Mouse (Mus musculus) MEL (cell line): ENCODE measurements around the gene Bdkrb1. TPM values are rescaled to one million over a fixed set of nuclear protein-coding genes. Genes with fewer than 3 reads are reported as not detected.

Experiments
- DNase-seq: peaks from one replicate; pipeline ENCODE4 v3.0.0; 2011; ENCODE audit warnings: low read depth, low spot score
- H3K27ac ChIP-seq: 2 replicates; pipeline ENCODE4 v1.5.1; 2012; ENCODE audit warnings: low read depth, mild to moderate bottlenecking, control low read depth, low read length, moderate library complexity; ENCODE audit not compliant: control insufficient read depth
- H3K27me3 ChIP-seq, 2 experiments: fragments of 150-350 bp in 1 of 2; sonication (generic) in 1 of 2; 2 replicates each; pipeline ENCODE4 v1.6.1; 2012; ENCODE audit warnings: low read length in 2 of 2, mild to moderate bottlenecking in 2 of 2, improper control_type of control experiment in 1 of 2, moderate library complexity in 1 of 2; ENCODE audit not compliant: insufficient read depth in 2 of 2, control insufficient read depth in 1 of 2
- H3K36me3 ChIP-seq, 2 experiments: 2 replicates each; pipeline ENCODE4 v1.6.1; 2012 to 2014; ENCODE audit warnings: low read length in 2 of 2, improper control_type of control experiment in 1 of 2, inconsistent platforms in 1 of 2, mild to moderate bottlenecking in 1 of 2; ENCODE audit not compliant: insufficient read depth in 2 of 2, control insufficient read depth in 1 of 2
- H3K4me1 ChIP-seq, 2 experiments: fragments of 150-350 bp in 1 of 2; sonication (generic) in 1 of 2; 2 replicates each; pipeline ENCODE4 v1.6.1; 2012; ENCODE audit warnings: low read length in 2 of 2, improper control_type of control experiment in 1 of 2, mild to moderate bottlenecking in 1 of 2; ENCODE audit not compliant: insufficient read depth in 2 of 2, control insufficient read depth in 1 of 2
- H3K4me3 ChIP-seq, 2 experiments: fragments of 150-350 bp in 1 of 2; sonication (generic) in 1 of 2; 2 replicates each; pipeline ENCODE4 v1.5.1; 2012; ENCODE audit warnings: low read depth in 2 of 2, low read length in 2 of 2, mild to moderate bottlenecking in 2 of 2, moderate library complexity in 2 of 2, control low read depth in 1 of 2, improper control_type of control experiment in 1 of 2; ENCODE audit not compliant: control insufficient read depth in 1 of 2, insufficient read depth in 1 of 2
- H3K79me2 ChIP-seq: 2 replicates; pipeline ENCODE4 v1.6.1; 2012; ENCODE audit warnings: mild to moderate bottlenecking, low read length, moderate library complexity; ENCODE audit not compliant: control insufficient read depth, poor library complexity, insufficient read depth
- H3K9ac ChIP-seq: 2 replicates; pipeline ENCODE4 v1.6.1; 2012; ENCODE audit warnings: low read depth, mild to moderate bottlenecking, control low read depth, low read length, moderate library complexity; ENCODE audit not compliant: control insufficient read depth, poor library complexity, severe bottlenecking
- H3K9me3 ChIP-seq: fragments of 150-350 bp; sonication (generic); replicated peaks from 2 replicates; pipeline ENCODE4 v1.6.1; 2012; ENCODE audit warnings: mild to moderate bottlenecking, low read length, improper control_type of control experiment, moderate library complexity; ENCODE audit not compliant: insufficient read depth
- BHLHE40 ChIP-seq: IDR thresholded peaks from 2 replicates; pipeline ENCODE4 v1.6.1; 2012; ENCODE audit warnings: low read depth, mild to moderate bottlenecking, inconsistent platforms, low read length, improper control_type of control experiment, borderline replicate concordance
- CHD1 ChIP-seq: IDR thresholded peaks from 2 replicates; pipeline ENCODE4 v1.6.1; 2012; ENCODE audit warnings: low read depth, mild to moderate bottlenecking, inconsistent platforms, low read length, improper control_type of control experiment
- CTCF ChIP-seq, 3 experiments: IDR thresholded peaks in 2 of 3; conservative IDR thresholded peaks in 1 of 3; 2 replicates each; pipeline ENCODE4 v1.5.1; 2011 to 2012; ENCODE audit warnings: low read length in 3 of 3, low read depth in 2 of 3, mild to moderate bottlenecking in 2 of 3, improper control_type of control experiment in 1 of 3, inconsistent platforms in 1 of 3, mixed read lengths in 1 of 3, moderate library complexity in 1 of 3; ENCODE audit not compliant: control insufficient read depth in 1 of 3, insufficient read depth in 1 of 3, poor library complexity in 1 of 3, severe bottlenecking in 1 of 3
- E2F4 ChIP-seq: IDR thresholded peaks from 2 replicates; pipeline ENCODE4 v1.6.1; 2011; ENCODE audit warnings: low read depth, low read length, improper control_type of control experiment, borderline replicate concordance
- GATA1 ChIP-seq: IDR thresholded peaks from 2 replicates; pipeline ENCODE4 v1.6.1; 2011; ENCODE audit warnings: low read depth, low read length, improper control_type of control experiment
- HCFC1 ChIP-seq: IDR thresholded peaks from 2 replicates; pipeline ENCODE4 v1.6.1; 2012; ENCODE audit warnings: low read depth, mild to moderate bottlenecking, inconsistent platforms, low read length, improper control_type of control experiment, moderate library complexity
- KAT2A ChIP-seq: conservative IDR thresholded peaks from 2 replicates; pipeline ENCODE4 v1.6.1; 2012; ENCODE audit warnings: low read depth, low read length, improper control_type of control experiment, inconsistent platforms
- MAFK ChIP-seq: IDR thresholded peaks from 2 replicates; pipeline ENCODE4 v1.6.1; 2011; ENCODE audit warnings: low read depth, mild to moderate bottlenecking, low read length, improper control_type of control experiment, borderline replicate concordance
- MAX ChIP-seq: IDR thresholded peaks from 2 replicates; pipeline ENCODE4 v1.6.1; 2011; ENCODE audit warnings: low read length, improper control_type of control experiment
- MAZ ChIP-seq: IDR thresholded peaks from 2 replicates; pipeline ENCODE4 v1.6.1; 2012; ENCODE audit warnings: low read depth, mild to moderate bottlenecking, inconsistent platforms, low read length, improper control_type of control experiment
- MEF2A ChIP-seq: IDR thresholded peaks from 2 replicates; pipeline ENCODE4 v1.6.1; 2014; ENCODE audit warnings: low read depth, mild to moderate bottlenecking, inconsistent platforms, low read length, improper control_type of control experiment; ENCODE audit not compliant: poor library complexity, insufficient replicate concordance, severe bottlenecking; ENCODE audit errors: extremely low read depth
- MXI1 ChIP-seq: IDR thresholded peaks from 2 replicates; pipeline ENCODE4 v1.6.1; 2011; ENCODE audit warnings: mild to moderate bottlenecking, low read depth, low read length, improper control_type of control experiment
- MYB ChIP-seq: IDR thresholded peaks from 2 replicates; pipeline ENCODE4 v1.6.1; 2011; ENCODE audit warnings: mild to moderate bottlenecking, low read depth, low read length, improper control_type of control experiment
- MYC ChIP-seq: IDR thresholded peaks from 2 replicates; pipeline ENCODE4 v1.6.1; 2011; ENCODE audit warnings: low read depth, mild to moderate bottlenecking, low read length, improper control_type of control experiment, moderate library complexity
- NELFE ChIP-seq: IDR thresholded peaks from 2 replicates; pipeline ENCODE4 v1.6.1; 2011; ENCODE audit warnings: low read depth, low read length, improper control_type of control experiment
- NRF1 ChIP-seq: IDR thresholded peaks from 2 replicates; pipeline ENCODE4 v1.6.1; 2014; ENCODE audit warnings: low read depth, mild to moderate bottlenecking, inconsistent platforms, low read length, improper control_type of control experiment, moderate library complexity; ENCODE audit not compliant: poor library complexity, insufficient read depth, severe bottlenecking
- POLR2AphosphoS5 ChIP-seq: IDR thresholded peaks from 2 replicates; pipeline ENCODE4 v1.6.1; 2012; ENCODE audit warnings: low read depth, borderline replicate concordance, mild to moderate bottlenecking, inconsistent platforms, low read length, moderate library complexity, mixed read lengths
- RAD21 ChIP-seq: IDR thresholded peaks from 2 replicates; pipeline ENCODE4 v1.6.1; 2011; ENCODE audit warnings: mild to moderate bottlenecking, low read depth, low read length, improper control_type of control experiment
- SMC3 ChIP-seq: IDR thresholded peaks from 2 replicates; pipeline ENCODE4 v1.6.1; 2011; ENCODE audit warnings: low read depth, low read length, improper control_type of control experiment
- TBP ChIP-seq: IDR thresholded peaks from 2 replicates; pipeline ENCODE4 v1.8.0; 2011; ENCODE audit warnings: low read depth, low read length, improper control_type of control experiment
- TCF12 ChIP-seq: IDR thresholded peaks from 2 replicates; pipeline ENCODE4 v1.6.1; 2014; ENCODE audit warnings: low read depth, mild to moderate bottlenecking, inconsistent platforms, low read length, improper control_type of control experiment, moderate library complexity
- UBTF ChIP-seq: IDR thresholded peaks from 2 replicates; pipeline ENCODE4 v1.6.1; 2012; ENCODE audit warnings: low read depth, mild to moderate bottlenecking, inconsistent platforms, low read length, improper control_type of control experiment, moderate library complexity, borderline replicate concordance; ENCODE audit not compliant: insufficient read depth
- ZC3H11A ChIP-seq: IDR thresholded peaks from 2 replicates; pipeline ENCODE4 v1.6.1; 2012; ENCODE audit warnings: low read depth, mild to moderate bottlenecking, inconsistent platforms, low read length, improper control_type of control experiment
- polyA plus RNA-seq, 2 experiments: library from polyadenylated mRNA; stranded (reverse) in 1 of 2; unstranded in 1 of 2; fragments of >175 nt in 1 of 2; fragments of >200 nt in 1 of 2; gene quantifications; 2 replicates each; pipeline versions ENCODE4 v1.2.1 to v1.2.4; 2012; ENCODE audit warnings: low replicate concordance in 2 of 2, low read depth in 1 of 2; ENCODE audit not compliant: insufficient read length in 2 of 2, insufficient read depth in 1 of 2, missing spikeins in 1 of 2
- total RNA-seq: library from RNA; depleted of rRNA; stranded (reverse); fragments of 300-350 nt; gene quantifications from 2 replicates; pipeline ENCODE4 v1.2.3, GENCODE M21; 2012

Bdkrb1 gene
- total and polyA plus RNA-seq, 3 experiments, result 0.13 TPM; not detected in 2

GRCm38 (mm10) chr12:105625798-105626197 is 22.9 kb downstream of the Bdkrb1 start:
- H3K9ac ChIP-seq, result no peak overlapping the region
- H3K36me3 ChIP-seq, result peaks cover 0 to 27% of the 10 kb centered on the region in 2 experiments; a peak in 2 of 4 replicates
- DNase-seq, result no peak
- no peaks in the 10 kb centered on the region for H3K79me2 ChIP-seq
- no peaks in the 10 kb centered on the region for H3K9me3 ChIP-seq
- TF ChIP-seq MEF2A, result no peak
- TF ChIP-seq MXI1, result no peak
- no peak for TF ChIP-seq HCFC1
- no peak for TF ChIP-seq RAD21
- no peak for TF ChIP-seq MYB
- TF ChIP-seq E2F4, result no peak
- TF ChIP-seq NRF1, result no peak
- H3K27ac ChIP-seq, result no peak overlapping the region
- no peak overlapping the region for H3K4me3 ChIP-seq
- no peaks in the 10 kb centered on the region for H3K27me3 ChIP-seq
- H3K4me1 ChIP-seq, result no peaks in the 10 kb centered on the region

- Histone ChIP-seq H3K4me1 (no peaks in the 10 kb centered on the region), H3K9me3 (no peaks in the 10 kb centered on the region), H3K36me3 (peaks cover 0 to 44% of the 10 kb centered on the region in 2 experiments; a peak in 2 of 4 replicates), H3K27ac (no peak overlapping the region), H3K27me3 (no peaks in the 10 kb centered on the region), H3K4me3 (no peak overlapping the region), H3K79me2 (no peaks in the 10 kb centered on the region), H3K9ac (no peak overlapping the region)
- no peak for DNase-seq
- no peak for TF ChIP-seq NRF1
- TF ChIP-seq CTCF (IDR thresholded peaks at IDR 0.05 in 2 of 3, conservative IDR thresholded peaks at IDR 0.05 in 1 of 3; ENCODE audit: control insufficient read depth in 1 of 3, insufficient read depth in 1 of 3, low read depth in 2 of 3, low read length in 3 of 3, poor library complexity in 1 of 3, severe bottlenecking in 1 of 3), result no peak
- no peak for TF ChIP-seq MAFK
These were observed 31.6 kb downstream of the Bdkrb1 start for GRCm38 (mm10) chr12:105634374-105635067.

GRCm38 (mm10) chr12:105636551-105636950 is 33.7 kb downstream of the Bdkrb1 start:
- H3K36me3 ChIP-seq, result peaks cover 0 to 47% of the 10 kb centered on the region in 2 experiments; a peak in 2 of 4 replicates
- no peaks in the 10 kb centered on the region for H3K9me3 ChIP-seq
- H3K9ac ChIP-seq, result no peak overlapping the region
- H3K79me2 ChIP-seq, result no peaks in the 10 kb centered on the region
- no peaks in the 10 kb centered on the region for H3K4me1 ChIP-seq
- TF ChIP-seq HCFC1, result no peak
- no peak for TF ChIP-seq MAZ
- no peak for TF ChIP-seq MYC
- TF ChIP-seq ZC3H11A, result no peak
- no peak for TF ChIP-seq CHD1
- TF ChIP-seq BHLHE40, result no peak
- no peak for TF ChIP-seq KAT2A
- TF ChIP-seq MAX, result no peak
- TF ChIP-seq GATA1, result no peak
- no peak for TF ChIP-seq TCF12
- TF ChIP-seq UBTF, result no peak
- TF ChIP-seq RAD21, result no peak
- no peak for TF ChIP-seq POLR2AphosphoS5
- no peak for TF ChIP-seq NELFE
- no peak for TF ChIP-seq SMC3
- no peak for TF ChIP-seq MXI1
- no peak for TF ChIP-seq TBP
- H3K4me3 ChIP-seq, result no peak overlapping the region
- H3K27me3 ChIP-seq, result no peaks in the 10 kb centered on the region
- no peak for DNase-seq
- H3K27ac ChIP-seq, result no peak overlapping the region
